Mouse (Mus musculus): ENCODE measurements around the gene Kcnq2.

The Kcnq2 gene

GRCm38 (mm10) chr2:181042376-181042775, 92.7 kb downstream of the Kcnq2 start:
- DNase-seq (ENCODE audit: low read depth, low spot score): no peak

- DNase-seq (ENCODE audit: low read depth, low spot score): no peak
These were observed 93.2 kb downstream of the Kcnq2 start for GRCm38 (mm10) chr2:181041941-181042340.

- DNase-seq (ENCODE audit: low read depth, low spot score): no peak
These were observed 95.8 kb downstream of the Kcnq2 start for GRCm38 (mm10) chr2:181039356-181039680.

- DNase-seq (ENCODE audit: low read depth, low spot score): no peak
These were observed 96.3 kb downstream of the Kcnq2 start for GRCm38 (mm10) chr2:181038644-181039355.

- DNase-seq (ENCODE audit: low read depth, low spot score): no peak
These were observed 98.5 kb downstream of the Kcnq2 start for GRCm38 (mm10) chr2:181036561-181036960.

- no peak for DNase-seq (ENCODE audit: low read depth, low spot score)
These were observed 99.9 kb downstream of the Kcnq2 start for GRCm38 (mm10) chr2:181035186-181035585.

GRCm38 (mm10) chr2:181033310-181033709, 101.8 kb downstream of the Kcnq2 start:
- DNase-seq (ENCODE audit: low read depth, low spot score): no peak

- DNase-seq (ENCODE audit: low read depth, low spot score): no peak
These were observed 102.7 kb downstream of the Kcnq2 start for GRCm38 (mm10) chr2:181032407-181032806.

- no peak for DNase-seq (ENCODE audit: low read depth, low spot score)
These were observed 103.6 kb downstream of the Kcnq2 start for GRCm38 (mm10) chr2:181031406-181031934.

Measured in brain, embryonic 18.5 days (tissue).